Mouse (Mus musculus) stomach, postnatal 0 days (tissue): ENCODE data around the gene Tfip11.

Source experiments
- CTCF ChIP-seq: IDR thresholded peaks from 2 replicates; pipeline ENCODE4 v1.5.1; 2016; ENCODE audit warnings: antibody characterized with exemption, low read depth, mild to moderate bottlenecking, moderate library complexity
- EP300 ChIP-seq: optimal IDR thresholded peaks from 2 replicates; pipeline ENCODE3; 2016; ENCODE audit warnings: antibody characterized with exemption

DNA sequence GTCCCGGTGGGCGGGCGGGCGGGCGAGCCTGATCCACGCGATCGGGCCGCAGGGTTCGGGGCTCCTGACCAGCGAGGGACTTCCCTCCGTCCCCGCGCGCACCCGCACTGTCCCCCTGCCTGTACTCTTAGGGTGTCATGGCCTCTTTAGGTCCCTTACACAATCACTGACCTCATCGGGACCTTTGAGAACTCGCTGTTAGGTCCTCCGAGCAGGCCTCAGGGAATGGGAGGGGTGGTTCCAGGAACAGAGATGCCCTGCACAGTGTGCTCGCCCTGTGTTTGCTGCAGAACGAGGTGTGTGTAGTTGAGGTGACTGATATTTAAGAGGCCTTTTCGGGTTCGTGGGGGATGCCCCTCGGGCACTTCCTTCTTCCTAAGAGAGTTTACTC is 17.0 kb downstream of the Tfip11 start:
- no peak for TF ChIP-seq CTCF
- TF ChIP-seq EP300: no peak
